Mouse (Mus musculus) lung, embryonic 15.5 days (tissue): ENCODE measurements around the gene Cd302. TPM values are rescaled to one million over a fixed set of nuclear protein-coding genes. Genes with fewer than 3 reads are reported as not detected.

Source experiments
- ATAC-seq: fragments of 200-750 bp; cut with Nextera tagmentation; 2 replicates; pipeline ENCODE4 v1.8.0; 2017; ENCODE audit warnings: moderate number of reproducible peaks, borderline replicate concordance; ENCODE audit not compliant: low FRiP score, low TSS enrichment; ENCODE audit errors: extremely low read depth
- H3K27ac ChIP-seq: fragments of 300-500 bp; sonication (generic); 2 replicates; pipeline ENCODE4 v1.5.1; 2015; ENCODE audit warnings: moderate library complexity, mild to moderate bottlenecking, inconsistent platforms
- H3K27me3 ChIP-seq: fragments of 300-500 bp; sonication (generic); 2 replicates; pipeline ENCODE4 v1.6.1; 2015; ENCODE audit warnings: inconsistent platforms
- H3K36me3 ChIP-seq: fragments of 300-500 bp; sonication (generic); 2 replicates; pipeline ENCODE4 v1.6.1; 2015; ENCODE audit warnings: inconsistent platforms
- H3K4me1 ChIP-seq: fragments of 300-500 bp; sonication (generic); 2 replicates; pipeline ENCODE4 v1.6.1; 2015; ENCODE audit warnings: inconsistent platforms
- H3K4me2 ChIP-seq: fragments of 300-500 bp; sonication (generic); 2 replicates; pipeline ENCODE4 v1.6.1; 2015; ENCODE audit warnings: inconsistent platforms, mild to moderate bottlenecking, moderate library complexity
- H3K4me3 ChIP-seq: fragments of 300-500 bp; sonication (generic); 2 replicates; pipeline ENCODE4 v1.5.1; 2015; ENCODE audit warnings: mild to moderate bottlenecking, inconsistent platforms
- H3K9ac ChIP-seq: fragments of 300-500 bp; sonication (generic); 2 replicates; pipeline ENCODE4 v1.6.1; 2015; ENCODE audit warnings: inconsistent platforms
- H3K9me3 ChIP-seq: fragments of 300-500 bp; sonication (generic); 2 replicates; pipeline ENCODE4 v1.6.1; 2016; ENCODE audit warnings: inconsistent platforms
- WGBS: fragments of 180-500 bp; shearing (Covaris S2); methylation state at CpG from one replicate; pipeline ENCODE4 v1.1.7; 2015; 5-methylcytosine and 5-hydroxymethylcytosine counted together
- polyA plus RNA-seq: library from polyadenylated mRNA; unstranded; fragments of >200 nt; fragmentation: Nextera tagmentation; extraction: Ambion mirVana; gene quantifications from 2 replicates; pipeline ENCODE4 v1.2.1, GENCODE M21; 2015

The Cd302 gene
- polyA plus RNA-seq, 1 experiment from 2014 or later, result 46.3 TPM

GRCm38 (mm10) chr2:60285107-60285617, 874 bp upstream of the Cd302 start:
- ATAC-seq, result no peak
- Histone ChIP-seq H3K4me1 (peaks cover 9% of the 10 kb centered on the region), H3K27ac (no peak overlapping the region), H3K4me3 (no peak overlapping the region), H3K4me2 (no peak overlapping the region), H3K9ac (no peak overlapping the region), H3K36me3 (no peaks in the 10 kb centered on the region), H3K27me3 (no peaks in the 10 kb centered on the region), H3K9me3 (no peaks in the 10 kb centered on the region)
- 79% methylated on average over 8 of the region's 8 CpGs for WGBS

DNA sequence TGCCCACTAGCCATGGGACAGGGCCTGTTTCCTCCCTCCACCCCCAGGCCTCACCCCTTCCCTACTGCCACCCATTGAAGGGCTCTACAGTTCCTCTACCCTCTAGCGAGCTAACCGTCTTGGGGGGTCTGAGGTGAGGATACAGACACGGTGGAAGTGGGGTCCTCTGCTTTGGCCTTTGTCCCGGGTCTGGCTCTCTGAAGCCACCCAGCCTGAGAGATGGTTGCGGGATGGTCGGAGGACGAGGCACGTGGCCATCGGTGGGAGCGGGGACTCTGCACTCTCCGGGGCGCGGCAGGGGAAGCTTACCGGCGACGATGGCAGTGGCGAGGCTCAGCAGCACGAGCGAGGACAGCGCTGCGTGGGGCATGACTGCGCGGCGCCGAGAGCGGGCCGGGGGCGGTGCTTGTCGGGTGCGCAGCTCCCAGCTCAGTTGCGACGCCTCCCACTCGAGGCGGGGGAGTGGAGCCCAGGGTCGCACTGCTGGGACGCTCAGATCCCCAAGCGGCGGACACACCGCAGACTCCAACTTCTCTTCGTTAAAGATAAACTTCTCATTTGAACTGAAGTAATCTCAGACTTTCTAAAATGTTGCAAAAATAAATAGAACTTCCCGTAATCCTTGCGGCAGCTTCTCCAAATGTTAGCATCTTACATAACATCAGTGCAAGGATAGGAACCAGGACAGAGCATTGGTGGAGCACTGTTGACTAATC, 379 bp downstream of the Cd302 start:
- Histone ChIP-seq H3K4me3 (peak overlapping the region; percentile 53), H3K36me3 (no peaks in the 10 kb centered on the region), H3K4me2 (peak overlapping the region; percentile 95), H3K9me3 (no peaks in the 10 kb centered on the region), H3K4me1 (peaks cover 9% of the 10 kb centered on the region), H3K27me3 (no peaks in the 10 kb centered on the region), H3K9ac (peak overlapping the region; percentile 57), H3K27ac (peak overlapping the region; percentile 54)
- WGBS, result under 1% methylated on average over 41 of the region's 42 CpGs
- ATAC-seq, result peak; percentile 90

DNA sequence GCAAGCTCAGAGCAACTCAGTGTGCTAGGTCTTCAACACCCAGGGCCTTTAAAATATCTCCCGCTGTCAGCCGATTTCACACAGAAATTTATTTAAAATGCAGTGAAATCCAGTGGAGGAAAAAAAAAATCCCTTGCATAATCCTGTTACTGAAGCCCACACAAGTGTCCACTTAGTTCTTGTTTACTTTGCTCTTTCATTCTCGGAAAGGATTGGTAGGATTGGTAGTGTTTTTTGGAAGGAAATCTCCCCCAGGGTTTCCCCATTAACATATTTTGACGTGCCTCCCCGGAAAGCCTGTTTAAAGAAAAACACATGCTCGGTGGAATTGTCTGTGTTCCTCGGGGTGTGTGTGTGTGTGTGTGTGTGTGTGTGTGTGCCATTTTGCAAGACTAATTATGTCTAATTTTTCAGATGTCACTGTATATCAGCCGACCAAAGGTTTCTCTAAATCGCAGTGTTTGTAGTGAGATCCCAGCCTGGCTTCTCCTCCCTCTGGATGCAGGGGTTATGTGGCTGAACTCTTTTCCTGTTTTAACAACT, 1.0 kb downstream of the Cd302 start:
- H3K4me3 ChIP-seq, result peak overlapping the region; percentile 53
- H3K9me3 ChIP-seq, result no peaks in the 10 kb centered on the region
- peak overlapping the region; percentile 54; the same call in 1 of the 2 replicates for H3K27ac ChIP-seq
- peak overlapping the region; percentile 57 for H3K9ac ChIP-seq
- peak; percentile 12; the same call in 1 of the 2 replicates for ATAC-seq
- WGBS, result 5% methylated on average over 9 of the region's 9 CpGs
- H3K36me3 ChIP-seq, result no peaks in the 10 kb centered on the region
- H3K4me1 ChIP-seq, result peaks cover 9% of the 10 kb centered on the region
- no peaks in the 10 kb centered on the region for H3K27me3 ChIP-seq
- H3K4me2 ChIP-seq, result peak overlapping the region; percentile 95

GRCm38 (mm10) chr2:60282625-60283024, 1.7 kb downstream of the Cd302 start:
- H3K4me3 ChIP-seq, result no peak overlapping the region
- WGBS, result 59% methylated on average over 4 of the region's 4 CpGs

DNA sequence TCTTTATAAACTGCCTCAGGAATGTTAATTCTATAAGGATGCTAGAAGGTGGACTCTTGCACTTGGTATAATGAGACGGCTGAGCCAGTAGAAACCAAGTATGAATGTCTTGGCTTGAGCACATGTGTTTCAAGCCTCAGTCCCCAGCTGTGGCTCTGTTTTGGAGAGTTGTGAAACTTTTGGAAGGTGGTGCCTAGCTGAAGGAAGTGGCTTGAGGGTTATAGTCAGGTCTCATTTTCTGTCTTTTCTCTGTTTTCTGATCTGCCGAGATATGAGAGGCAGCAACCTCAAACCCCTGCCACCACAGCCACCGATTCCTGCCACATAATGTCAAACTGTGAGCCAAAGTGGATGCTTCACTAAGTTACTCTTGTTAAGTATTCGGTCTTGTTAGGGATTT, 5.7 kb downstream of the Cd302 start:
- Histone ChIP-seq H3K9ac (no peak overlapping the region), H3K36me3 (no peaks in the 10 kb centered on the region), H3K27ac (no peak overlapping the region), H3K27me3 (no peaks in the 10 kb centered on the region), H3K4me1 (peaks cover 8% of the 10 kb centered on the region), H3K4me2 (no peak overlapping the region), H3K9me3 (no peaks in the 10 kb centered on the region), H3K4me3 (no peak overlapping the region)
- ATAC-seq, result no peak
- WGBS, result 88% methylated on average over 4 of the region's 4 CpGs

More at GRCm38 (mm10) chr2:60282625-60283024, 1.7 kb downstream of the Cd302 start:
- Histone ChIP-seq H3K9me3 (no peaks in the 10 kb centered on the region), H3K36me3 (no peaks in the 10 kb centered on the region), H3K27ac (no peak overlapping the region), H3K27me3 (no peaks in the 10 kb centered on the region), H3K4me2 (peak overlapping the region; percentile 95), H3K4me1 (peaks cover 9% of the 10 kb centered on the region), H3K9ac (no peak overlapping the region)
- no peak for ATAC-seq

GRCm38 (mm10) chr2:60269856-60270479, 14.3 kb downstream of the Cd302 start:
- H3K4me1 ChIP-seq, result 0 out of 2 replicates have a peak, but pooled peaks cover 3% of the 10 kb centered on the region
- no peaks in the 10 kb centered on the region for H3K9me3 ChIP-seq
- no peaks in the 10 kb centered on the region for H3K36me3 ChIP-seq
- H3K4me3 ChIP-seq, result no peak overlapping the region
- H3K4me2 ChIP-seq, result no peak overlapping the region
- no peak overlapping the region for H3K27ac ChIP-seq
- H3K27me3 ChIP-seq, result no peaks in the 10 kb centered on the region
- no peak overlapping the region for H3K9ac ChIP-seq
- no peak for ATAC-seq
- 87% methylated on average over 14 of the region's 14 CpGs for WGBS

GRCm38 (mm10) chr2:60267567-60267966, 16.7 kb downstream of the Cd302 start:
- H3K9me3 ChIP-seq, result no peaks in the 10 kb centered on the region

DNA sequence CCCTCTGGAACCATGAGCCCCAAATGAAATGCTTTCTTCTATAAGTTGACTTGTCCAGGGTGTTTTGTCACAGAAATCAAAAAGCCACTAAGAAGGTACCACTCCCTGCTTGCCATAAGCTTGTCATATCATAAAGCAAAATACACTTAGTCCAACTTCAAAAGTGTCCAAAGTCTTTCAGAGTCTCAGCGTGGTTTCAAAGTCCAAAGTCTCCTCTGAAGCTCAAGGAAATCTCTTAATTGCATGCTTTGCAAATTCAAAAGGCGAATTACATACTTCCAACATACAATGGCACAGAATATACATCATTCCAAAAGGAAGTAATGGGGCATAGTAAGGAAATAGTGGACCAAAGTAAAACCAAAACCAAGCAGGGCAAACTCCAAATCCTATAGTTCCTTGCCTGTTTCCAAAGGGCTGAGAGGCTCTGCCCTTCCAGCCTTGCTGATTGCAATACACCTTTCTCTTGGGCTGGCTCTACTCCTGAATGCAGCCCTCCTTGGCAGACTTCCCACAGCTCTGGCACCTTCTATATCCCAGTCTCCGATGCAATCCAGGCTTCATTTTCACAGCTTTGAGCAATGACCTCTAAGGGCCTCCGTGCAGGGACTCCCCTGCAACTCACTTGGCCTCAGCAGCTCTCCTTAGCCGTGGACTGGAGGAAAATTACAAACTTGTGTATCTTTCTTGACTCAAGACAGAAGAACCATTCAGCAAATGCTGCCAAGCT, 23.5 kb downstream of the Cd302 start:
- 77% methylated on average over 5 of the region's 5 CpGs for WGBS
- ATAC-seq, result no peak
- no peak overlapping the region for H3K27ac ChIP-seq

More at GRCm38 (mm10) chr2:60267567-60267966, 16.7 kb downstream of the Cd302 start:
- H3K4me2 ChIP-seq, result no peak overlapping the region
- H3K4me1 ChIP-seq, result 0 out of 2 replicates have a peak, but pooled peaks cover 3% of the 10 kb centered on the region
- 34% methylated on average over 1 of the region's 1 CpGs for WGBS
- no peaks in the 10 kb centered on the region for H3K27me3 ChIP-seq
- H3K4me3 ChIP-seq, result no peak overlapping the region
- ATAC-seq, result no peak
- peak overlapping the region; percentile 12; the same call in 1 of the 2 replicates for H3K27ac ChIP-seq
- no peaks in the 10 kb centered on the region for H3K36me3 ChIP-seq
- no peak overlapping the region for H3K9ac ChIP-seq

DNA sequence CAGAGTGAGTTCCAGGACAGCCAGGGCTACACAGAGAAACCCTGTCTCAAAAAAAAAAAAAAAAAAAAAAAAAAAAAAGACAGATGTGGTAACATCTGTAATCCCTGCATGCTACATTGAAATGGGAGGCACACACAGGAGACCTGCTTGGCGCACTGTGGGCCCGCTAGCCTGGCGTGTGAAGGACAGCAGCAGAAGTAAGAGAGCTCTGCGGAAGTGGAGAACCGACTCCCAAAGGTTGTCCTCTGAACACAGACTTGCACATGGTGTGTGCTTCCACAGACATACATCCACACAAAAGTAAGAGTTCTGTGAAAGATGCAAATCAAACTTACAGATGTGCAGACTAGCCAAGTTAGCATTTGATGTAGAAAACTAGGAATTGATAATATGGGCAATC, 25.1 kb downstream of the Cd302 start:
- Histone ChIP-seq H3K9me3 (no peaks in the 10 kb centered on the region), H3K9ac (no peak overlapping the region), H3K36me3 (peaks cover 10% of the 10 kb centered on the region; the same call in 1 of the 2 replicates), H3K27ac (no peak overlapping the region), H3K4me3 (no peak overlapping the region), H3K4me2 (no peak overlapping the region), H3K4me1 (no peaks in the 10 kb centered on the region), H3K27me3 (no peaks in the 10 kb centered on the region)
- 94% methylated on average over 5 of the region's 5 CpGs for WGBS
- ATAC-seq, result no peak

More for the DNA sequence above, 23.5 kb downstream of the Cd302 start:
- Histone ChIP-seq H3K4me2 (no peak overlapping the region), H3K4me3 (no peak overlapping the region), H3K36me3 (0 out of 2 replicates have a peak, but pooled peaks cover 3% of the 10 kb centered on the region), H3K4me1 (no peaks in the 10 kb centered on the region), H3K27me3 (no peaks in the 10 kb centered on the region), H3K9ac (no peak overlapping the region), H3K9me3 (no peaks in the 10 kb centered on the region)

- Histone ChIP-seq H3K4me3 (no peak overlapping the region), H3K4me1 (no peaks in the 10 kb centered on the region), H3K27me3 (no peaks in the 10 kb centered on the region), H3K4me2 (no peak overlapping the region), H3K9me3 (no peaks in the 10 kb centered on the region), H3K36me3 (peaks cover 12% of the 10 kb centered on the region; the same call in 1 of the 2 replicates), H3K27ac (no peak overlapping the region), H3K9ac (no peak overlapping the region)
- 57% methylated on average over 2 of the region's 2 CpGs for WGBS
- no peak for ATAC-seq
These were observed 27.5 kb downstream of the Cd302 start for GRCm38 (mm10) chr2:60256751-60257150.

GRCm38 (mm10) chr2:60253506-60253905, 30.8 kb downstream of the Cd302 start:
- ATAC-seq, result no peak
- Histone ChIP-seq H3K4me1 (no peaks in the 10 kb centered on the region), H3K9ac (no peak overlapping the region), H3K4me2 (no peak overlapping the region), H3K9me3 (no peaks in the 10 kb centered on the region), H3K4me3 (no peak overlapping the region), H3K36me3 (peaks cover 22% of the 10 kb centered on the region), H3K27me3 (no peaks in the 10 kb centered on the region), H3K27ac (no peak overlapping the region)
